Mouse (Mus musculus) testis, postnatal 14 days (tissue): ENCODE measurements around the gene Arcn1.

Experiments
- DNase-seq: peaks from one replicate; pipeline ENCODE4 v3.0.0; 2021; ENCODE audit warnings: low spot score

The Arcn1 gene

GRCm38 (mm10) chr9:44719632-44720357 is 47.9 kb downstream of the Arcn1 start:
- DNase-seq = no peak

GRCm38 (mm10) chr9:44718937-44719631 is 48.6 kb downstream of the Arcn1 start:
- no peak for DNase-seq

- no peak for DNase-seq
Measured at GRCm38 (mm10) chr9:44717822-44718242, 49.8 kb downstream of the Arcn1 start.

- no peak for DNase-seq
Measured at GRCm38 (mm10) chr9:44716997-44717821, 50.4 kb downstream of the Arcn1 start.

GRCm38 (mm10) chr9:44715705-44716362 is 51.8 kb downstream of the Arcn1 start:
- no peak for DNase-seq

- DNase-seq = no peak
Measured at GRCm38 (mm10) chr9:44715109-44715508, 52.5 kb downstream of the Arcn1 start.

- no peak for DNase-seq
Measured at GRCm38 (mm10) chr9:44713574-44713973, 54.1 kb downstream of the Arcn1 start.

GRCm38 (mm10) chr9:44713080-44713479 is 54.6 kb downstream of the Arcn1 start:
- DNase-seq = no peak

- no peak for DNase-seq
Measured at GRCm38 (mm10) chr9:44711602-44712001, 56.0 kb downstream of the Arcn1 start.

- DNase-seq = no peak
Measured at GRCm38 (mm10) chr9:44710213-44710612, 57.4 kb downstream of the Arcn1 start.

- no peak for DNase-seq
Measured at GRCm38 (mm10) chr9:44709600-44709999, 58.0 kb downstream of the Arcn1 start.

- DNase-seq = no peak
Measured at GRCm38 (mm10) chr9:44708925-44709324, 58.7 kb downstream of the Arcn1 start.

GRCm38 (mm10) chr9:44708429-44708765 is 59.2 kb downstream of the Arcn1 start:
- peak; percentile 80 for DNase-seq

- DNase-seq = no peak
Measured at GRCm38 (mm10) chr9:44707749-44708428, 59.8 kb downstream of the Arcn1 start.

- no peak for DNase-seq
Measured at GRCm38 (mm10) chr9:44699730-44700129, 67.9 kb downstream of the Arcn1 start.

- DNase-seq = no peak
Measured at GRCm38 (mm10) chr9:44699196-44699595, 68.4 kb downstream of the Arcn1 start.

GRCm38 (mm10) chr9:44697866-44698265 is 69.8 kb downstream of the Arcn1 start:
- DNase-seq = no peak

- DNase-seq = no peak
Measured at GRCm38 (mm10) chr9:44693071-44693470, 74.6 kb downstream of the Arcn1 start.

- DNase-seq = peak; percentile 38
Measured at GRCm38 (mm10) chr9:44691671-44692520, 75.7 kb downstream of the Arcn1 start.
